Mouse (Mus musculus) liver, adult 2 months (tissue): ENCODE data around the gene Wdr54.

Experiments
- CTCF ChIP-seq: fragments of 200-500 bp; IDR thresholded peaks from 2 replicates; pipeline ENCODE4 v1.5.1; 2011; ENCODE audit warnings: low read depth, low read length, control low read depth
- POLR2A ChIP-seq: fragments of 200-500 bp; IDR thresholded peaks from 2 replicates; pipeline ENCODE4 v1.6.1; 2011; ENCODE audit warnings: low read length, control low read depth; ENCODE audit not compliant: insufficient read depth; ENCODE audit errors: extremely low read depth

- no peak for TF ChIP-seq POLR2A
- no peak for TF ChIP-seq CTCF
Measured at GRCm38 (mm10) chr6:83205851-83206250, 49.7 kb upstream of the Wdr54 start.
